Mouse (Mus musculus) hematopoietic stem cell, adult 5-6 weeks (primary cell): ENCODE data around the gene Srpk2. TPM values are rescaled to one million over a fixed set of nuclear protein-coding genes. Genes with fewer than 3 reads are reported as not detected.
"Not testable (repeated sequence)": the region's sequence is repeated elsewhere in the genome, so short reads cannot be mapped to it uniquely, and the experiment has no call there.

ENCODE experiments used
- ATAC-seq, 2 experiments: fragments of 125-278 bp in 1 of 2; replicated peaks in 1 of 2; 2 replicates each; pipeline ENCODE4 v1.8.0; 2016 to 2017; ENCODE audit warnings: inconsistent platforms in 2 of 2, mild to moderate bottlenecking in 2 of 2, moderate number of reproducible peaks in 2 of 2, low read depth in 1 of 2, moderate TSS enrichment in 1 of 2; ENCODE audit not compliant: low FRiP score in 2 of 2, poor library complexity in 2 of 2, severe bottlenecking in 2 of 2, insufficient read depth in 1 of 2, low TSS enrichment in 1 of 2
- total RNA-seq: library from RNA; stranded (forward); fragments of 172-1452, 232-1000 nt; gene quantifications from 2 replicates; pipeline ENCODE4 v1.2.3, GENCODE M21; 2017

Srpk2 gene
- 57.6 and 61.7 TPM in 2 replicates for total RNA-seq

- no peak for ATAC-seq
Measured at GRCm38 (mm10) chr5:23684517-23684916, at the start of gene Srpk2. Gene Srpk2 (minus strand): TSS chr5:23684617.

- no peak for ATAC-seq
Measured at GRCm38 (mm10) chr5:23721956-23722355, 37.5 kb upstream of the Srpk2 start.

- ATAC-seq, result peak; percentile 32 to 56; a peak in 2 of 4 replicates
Measured at GRCm38 (mm10) chr5:23718881-23719328, 34.5 kb upstream of the Srpk2 start.

GRCm38 (mm10) chr5:23718182-23718534 is 33.7 kb upstream of the Srpk2 start:
- ATAC-seq, result no peak

GRCm38 (mm10) chr5:23717469-23718181 is 33.2 kb upstream of the Srpk2 start:
- ATAC-seq, result no peak

GRCm38 (mm10) chr5:23713401-23714335 is 29.3 kb upstream of the Srpk2 start:
- ATAC-seq, result no peak

GRCm38 (mm10) chr5:23712130-23713001 is 27.9 kb upstream of the Srpk2 start:
- ATAC-seq, result peak; percentile 98

GRCm38 (mm10) chr5:23711671-23712129 is 27.3 kb upstream of the Srpk2 start:
- ATAC-seq, result 0 out of 4 replicates have a peak, but pooled peaks of 1 of the 2 experiments have one; percentile 3

- ATAC-seq, result no peak
Measured at GRCm38 (mm10) chr5:23711244-23711643, 26.8 kb upstream of the Srpk2 start.

- ATAC-seq, result no peak
Measured at GRCm38 (mm10) chr5:23709661-23710060, 25.2 kb upstream of the Srpk2 start.

- ATAC-seq, result not testable (repeated sequence)
Measured at GRCm38 (mm10) chr5:23706601-23707597, 22.5 kb upstream of the Srpk2 start.

GRCm38 (mm10) chr5:23697457-23697856 is 13.0 kb upstream of the Srpk2 start:
- no peak for ATAC-seq

- no peak for ATAC-seq
Measured at GRCm38 (mm10) chr5:23683431-23683830, 986 bp downstream of the Srpk2 start.

GRCm38 (mm10) chr5:23679006-23679405 is 5.4 kb downstream of the Srpk2 start:
- no peak for ATAC-seq

GRCm38 (mm10) chr5:23677883-23678282 is 6.5 kb downstream of the Srpk2 start:
- no peak for ATAC-seq

- no peak for ATAC-seq
Measured at GRCm38 (mm10) chr5:23677072-23677453, 7.4 kb downstream of the Srpk2 start.
